Mouse (Mus musculus) kidney, adult 8-10 months (tissue): Measurements from ENCODE around the gene Trak1.

Source experiments
- DNase-seq, 2 experiments: peaks; one replicate each; pipeline ENCODE4 v3.0.0; 2022

The Trak1 gene

DNA sequence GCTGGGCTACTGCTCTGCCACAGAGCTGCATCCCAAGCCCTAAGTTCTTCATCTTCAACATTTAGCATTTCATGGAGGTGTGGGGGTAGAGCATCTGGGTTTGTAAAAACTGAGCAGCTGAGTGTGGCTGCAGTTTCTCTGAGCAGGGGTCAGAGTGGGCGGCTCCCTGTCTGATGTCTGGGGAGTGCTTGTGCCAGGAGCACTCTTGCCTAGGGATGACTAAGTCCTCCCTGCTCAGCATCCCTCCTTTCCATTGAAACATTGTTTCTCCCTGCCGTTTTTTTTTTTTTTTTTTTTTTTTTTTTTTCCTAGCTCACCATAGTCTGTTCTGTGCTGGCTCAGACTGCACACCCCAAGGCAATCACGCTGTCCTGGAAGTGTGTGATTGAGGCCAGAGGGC is 53.3 kb downstream of the Trak1 start:
- DNase-seq = no peak

GRCm38 (mm10) chr9:121351388-121352078 is 54.2 kb downstream of the Trak1 start:
- DNase-seq = no peak

GRCm38 (mm10) chr9:121352131-121352606 is 54.9 kb downstream of the Trak1 start:
- DNase-seq = peak; percentile 68 to 69

- DNase-seq = no peak
These were observed 55.4 kb downstream of the Trak1 start for GRCm38 (mm10) chr9:121352726-121353125.

DNA sequence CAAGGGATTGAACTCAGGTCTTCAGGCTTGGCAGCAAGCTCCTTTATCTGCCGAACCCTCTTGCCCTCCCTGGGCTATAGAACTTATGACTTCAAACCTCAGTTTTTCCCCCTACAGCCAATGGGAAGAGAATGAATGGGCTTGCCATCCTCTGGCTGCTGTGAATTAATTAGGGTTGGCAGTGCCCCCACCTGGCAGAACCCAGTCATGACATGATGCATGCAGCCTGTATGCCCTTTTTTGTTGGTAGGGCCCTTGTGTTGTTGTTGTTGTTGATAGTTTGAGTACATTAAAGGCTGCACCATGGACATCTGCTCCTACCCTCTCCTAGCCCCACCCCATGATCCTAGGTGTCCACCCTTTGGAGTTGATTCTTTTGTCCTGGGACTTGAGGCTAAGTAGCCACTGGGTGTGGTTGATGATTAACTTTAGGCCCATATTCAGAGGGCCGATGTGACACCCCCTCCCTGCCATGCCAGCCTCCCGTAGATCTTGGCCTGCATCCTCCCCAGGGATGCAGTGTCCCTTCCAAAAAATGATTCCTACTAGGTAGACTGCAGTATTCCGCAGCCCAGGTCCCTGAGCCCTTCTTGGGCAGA is 57.6 kb downstream of the Trak1 start:
- DNase-seq = peak; percentile 66 to 73

GRCm38 (mm10) chr9:121355431-121356141 is 58.3 kb downstream of the Trak1 start:
- DNase-seq = peak; percentile 74 to 80

- no peak for DNase-seq
These were observed 59.8 kb downstream of the Trak1 start for GRCm38 (mm10) chr9:121357102-121357501.

- peak in 1 of 2 experiments; percentile 62 for DNase-seq
These were observed 60.4 kb downstream of the Trak1 start for GRCm38 (mm10) chr9:121357582-121358275.

DNA sequence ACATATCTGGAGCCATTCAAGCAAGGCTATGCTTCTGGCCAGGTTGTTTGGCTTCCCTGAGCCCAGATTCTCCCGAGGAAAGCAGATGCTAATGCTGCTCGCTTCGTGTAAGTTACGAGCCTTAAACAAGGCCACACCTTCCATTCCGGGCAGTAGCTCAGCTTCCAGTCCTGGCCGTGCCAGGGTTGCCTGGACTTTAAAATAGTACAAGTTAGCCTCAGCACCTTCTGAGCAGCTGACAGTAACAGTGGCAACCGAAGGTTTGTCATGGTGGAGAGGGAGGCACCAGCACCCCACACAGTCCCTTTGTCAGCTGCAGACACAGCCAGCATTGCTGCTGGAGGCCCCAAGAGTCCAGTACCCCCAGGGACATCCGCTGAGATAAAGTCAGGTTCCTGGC is 61.1 kb downstream of the Trak1 start:
- no peak for DNase-seq

DNA sequence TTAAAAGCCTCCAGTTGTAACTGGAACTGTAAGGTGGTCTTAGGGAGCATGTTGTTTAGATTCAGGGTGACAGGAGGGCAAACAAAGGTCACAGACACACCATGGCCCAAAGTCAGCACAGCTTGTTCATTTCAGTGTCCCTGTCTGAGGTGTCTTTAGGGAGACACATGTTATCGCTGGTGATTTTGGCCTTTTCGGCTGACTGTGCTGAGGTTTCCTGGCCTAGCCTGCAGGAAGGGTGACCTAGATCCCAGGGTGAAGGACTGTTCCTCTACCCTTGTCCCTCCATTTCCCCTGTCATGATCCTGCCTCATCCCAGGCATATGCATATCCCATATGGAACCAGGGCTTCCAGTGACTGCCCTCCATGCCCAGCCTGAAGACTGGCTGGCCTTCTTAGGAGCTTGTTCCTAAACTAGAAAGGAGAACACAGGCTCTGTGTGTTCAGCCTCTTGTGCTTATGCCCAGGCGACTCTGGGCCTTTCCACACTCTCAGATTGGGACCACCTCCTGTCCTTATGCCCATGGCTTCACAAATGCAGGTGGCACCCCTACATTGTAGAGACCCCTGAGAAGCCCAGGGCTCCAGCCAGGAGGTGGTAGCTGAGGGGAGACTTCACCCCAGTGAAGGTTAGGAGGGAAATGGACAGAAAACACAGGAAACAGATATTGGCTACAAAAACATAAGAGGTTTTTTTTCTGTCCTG is 62.1 kb downstream of the Trak1 start:
- no peak for DNase-seq

DNA sequence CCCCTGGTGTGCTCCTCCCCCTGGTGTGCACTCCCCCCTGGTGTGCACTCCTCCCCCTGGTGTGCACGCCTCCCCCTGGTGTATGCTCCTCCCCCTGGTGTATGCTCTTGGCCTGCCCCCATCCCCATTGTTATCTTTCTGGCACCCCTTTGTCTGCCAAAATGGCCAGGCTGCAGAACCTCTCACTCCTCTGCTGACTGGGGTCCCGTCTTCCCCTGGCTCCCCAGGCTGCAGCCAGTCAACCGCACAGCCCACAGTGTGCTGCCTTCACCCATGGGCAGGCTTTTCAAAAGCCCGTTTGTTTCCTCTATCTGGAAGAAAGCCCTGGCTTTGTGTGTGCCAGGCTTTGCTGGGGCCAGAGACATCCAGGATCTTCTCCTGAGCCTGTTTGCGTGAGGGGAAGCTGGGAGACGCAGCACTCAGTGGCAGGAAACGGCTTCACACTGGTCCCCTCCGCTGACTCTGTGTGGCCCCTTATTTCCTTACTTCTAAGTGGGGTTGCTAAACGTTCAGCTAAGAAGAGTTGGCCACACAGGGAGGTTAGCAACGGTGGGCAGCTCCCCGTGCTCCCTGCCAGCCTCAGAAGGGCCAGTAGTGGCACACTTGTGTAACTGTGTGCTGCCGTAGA is 63.1 kb downstream of the Trak1 start:
- no peak for DNase-seq

GRCm38 (mm10) chr9:121361010-121361409 is 63.7 kb downstream of the Trak1 start:
- no peak for DNase-seq

DNA sequence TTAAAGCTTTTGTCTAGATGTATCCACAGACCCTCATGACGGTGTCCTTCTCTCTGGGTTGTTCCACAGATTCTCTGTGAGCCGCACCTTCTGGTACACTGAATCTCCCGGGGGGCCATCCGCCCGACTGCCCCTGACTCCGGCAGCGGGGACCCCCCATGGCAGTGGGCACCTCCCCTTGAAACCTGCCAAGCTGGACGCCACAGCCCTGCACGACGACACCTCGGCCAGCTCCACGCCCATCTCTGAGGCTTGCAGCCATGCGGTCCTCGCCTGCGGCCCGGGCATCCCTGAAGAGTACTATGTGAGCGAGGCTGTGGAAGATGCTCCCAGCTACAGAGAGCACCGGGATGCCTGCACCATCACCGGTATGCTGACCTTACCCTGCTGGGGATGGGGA is 66.6 kb downstream of the Trak1 start:
- no peak for DNase-seq

- peak; percentile 66 to 70 for DNase-seq
These were observed 69.0 kb downstream of the Trak1 start for GRCm38 (mm10) chr9:121366135-121366863.

- DNase-seq = peak; percentile 50 to 66
These were observed 69.6 kb downstream of the Trak1 start for GRCm38 (mm10) chr9:121366864-121367245.

DNA sequence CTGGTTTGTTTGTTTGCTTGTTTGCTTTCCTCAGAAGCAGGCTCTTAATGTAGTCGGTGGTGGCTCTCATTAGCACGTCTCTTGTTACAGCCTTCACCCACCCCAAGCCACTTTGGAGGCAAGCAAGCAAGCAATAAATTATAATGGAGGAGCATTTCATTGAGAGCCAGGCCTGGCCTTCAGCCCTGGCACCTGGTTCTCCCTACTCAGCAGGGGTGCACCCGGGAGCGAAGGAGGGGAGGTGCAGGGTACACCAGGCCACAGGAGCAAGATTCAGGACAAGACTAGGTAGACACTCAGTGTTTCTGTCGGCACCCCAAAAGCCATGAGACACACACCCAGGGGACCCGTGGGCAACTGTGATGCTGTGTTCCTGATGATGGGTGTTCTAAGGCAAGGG is 72.3 kb downstream of the Trak1 start:
- no peak for DNase-seq

- peak; percentile 73 to 84 for DNase-seq
These were observed 74.1 kb downstream of the Trak1 start for GRCm38 (mm10) chr9:121371346-121371891.

DNA sequence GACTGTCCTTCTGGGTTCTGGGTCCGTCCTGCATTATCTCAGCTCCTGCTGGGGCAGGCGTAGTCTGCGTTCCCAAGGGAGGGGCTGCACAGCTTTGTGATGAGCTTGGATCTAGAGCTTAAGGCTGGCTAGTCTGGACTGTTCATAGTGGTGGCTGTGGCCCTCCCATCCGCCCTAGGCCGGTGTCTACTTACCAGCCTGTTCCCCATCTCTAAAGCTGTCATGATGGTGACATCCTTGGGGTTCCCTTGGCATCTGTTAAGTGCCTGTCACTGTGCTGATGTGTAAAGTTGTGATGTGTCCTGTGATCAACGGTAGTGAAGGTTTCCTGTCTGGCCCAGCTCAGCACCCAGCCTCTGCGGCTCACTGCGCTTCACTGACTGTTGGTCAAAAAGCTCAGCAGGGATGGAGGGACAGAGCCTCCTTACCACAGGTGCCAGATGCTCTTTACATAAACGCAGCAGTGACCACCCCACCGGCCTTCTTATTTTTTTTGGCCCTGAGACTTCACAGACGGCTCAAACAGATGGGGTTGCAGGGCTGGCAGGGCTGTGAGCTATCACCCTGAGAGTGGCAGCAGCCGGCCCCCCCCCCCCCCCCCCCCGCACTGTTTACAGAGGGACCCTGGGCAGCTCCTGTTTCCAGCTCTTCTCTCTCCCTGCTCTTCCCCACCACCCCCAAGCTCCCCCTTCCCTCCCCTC is 74.8 kb downstream of the Trak1 start:
- DNase-seq = no peak

DNA sequence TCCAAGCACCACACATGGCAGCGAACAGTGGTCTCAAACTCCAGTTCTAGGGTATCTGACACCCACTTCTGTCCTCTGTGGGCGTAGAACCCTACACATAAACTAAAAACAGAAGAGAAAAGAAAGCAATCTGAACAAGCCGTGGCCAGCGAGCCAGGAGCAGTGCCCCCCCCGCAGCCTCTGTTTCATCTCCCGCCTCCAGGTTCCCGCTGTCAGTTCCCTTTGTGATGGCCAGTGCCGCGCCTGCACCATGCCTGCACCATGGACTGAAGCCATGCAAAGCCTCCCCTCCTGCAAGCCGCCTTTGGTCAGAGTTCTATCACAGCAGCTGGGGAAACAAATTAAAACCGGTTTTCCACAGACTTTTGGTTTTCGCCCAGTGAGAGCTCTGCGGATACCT is 75.8 kb downstream of the Trak1 start:
- DNase-seq = no peak

GRCm38 (mm10) chr9:121373512-121373911 is 76.2 kb downstream of the Trak1 start:
- no peak for DNase-seq
